Mouse (Mus musculus): ENCODE data around the gene Gatad2b. TPM values are rescaled to one million over a fixed set of nuclear protein-coding genes. Genes with fewer than 3 reads are reported as not detected.
"Not testable (repeated sequence)": the region's sequence is repeated elsewhere in the genome, so short reads cannot be mapped to it uniquely, and the experiment has no call there.

Gatad2b gene
- polyA plus RNA-seq (2014; fragmentation: Nextera tagmentation; extraction: Ambion mirVana) = 8.4 and 14.3 TPM in 2 replicates

DNA sequence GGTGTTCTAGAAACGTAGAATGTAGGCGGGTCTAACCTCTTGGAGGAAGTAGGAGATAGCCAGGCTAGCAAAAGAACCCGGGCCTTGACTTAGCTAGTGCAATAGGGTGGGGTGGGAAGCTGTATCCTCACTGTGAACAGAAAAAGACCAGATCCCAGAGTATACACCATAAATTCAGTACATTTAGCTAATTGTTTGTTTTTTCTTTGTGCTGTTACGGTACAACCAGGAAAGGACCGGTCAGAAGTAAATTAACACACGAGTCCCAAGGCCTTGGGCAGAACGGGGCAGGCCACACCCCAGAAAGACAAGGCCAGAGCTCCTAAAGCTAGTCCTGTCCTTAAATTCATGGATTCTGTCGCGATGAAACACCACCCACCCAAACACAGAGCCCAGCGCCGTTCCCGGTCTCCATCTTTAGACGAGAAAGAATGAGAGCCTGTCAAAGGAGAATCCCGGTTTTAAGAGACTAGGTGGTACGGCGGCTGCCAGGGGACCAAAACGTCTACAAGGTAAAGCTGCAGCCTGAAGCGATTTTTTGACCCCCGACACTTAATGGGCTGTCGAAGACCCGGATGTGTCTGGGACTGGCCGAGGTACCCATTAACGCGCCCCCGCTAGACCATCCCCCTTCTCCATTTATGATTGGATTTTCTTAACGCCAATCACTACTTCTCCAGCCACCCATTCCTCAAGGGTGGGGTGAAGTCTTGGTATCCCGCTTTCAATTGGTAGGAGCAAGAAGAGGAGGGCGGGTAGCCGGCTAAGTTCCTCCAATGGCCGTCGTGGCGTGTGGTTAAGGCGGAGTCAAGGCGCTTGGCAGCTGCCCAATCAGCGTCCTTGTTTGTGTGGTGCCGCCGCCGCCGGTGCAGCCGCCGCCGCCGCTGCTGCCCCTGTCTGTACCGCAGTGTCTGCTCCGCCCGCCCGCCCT, at the start of gene Gatad2b:
TSS of gene Gatad2b (plus strand) at position 834 of the 931 bp plus-strand sequence.
- peak; percentile 98 for ATAC-seq (replicated peaks; ENCODE audit: insufficient number of reproducible peaks, low FRiP score, low TSS enrichment)
- Histone ChIP-seq H3K4me3 (ENCODE audit: low read depth, low read length) (peak within 1 kb of the TSS; percentile 83), H3K27ac (ENCODE audit: low read depth, low read length) (peak within 1 kb of the TSS; percentile 97), H3K9ac (ENCODE audit: low read depth, low read length) (peak within 1 kb of the TSS; percentile 90), H3K27me3 (ENCODE audit: control insufficient read depth, insufficient read depth, low read length) (no peaks in the 10 kb centered on the region), H3K9me3 (replicated peaks; ENCODE audit: control insufficient read depth, low read length) (no peaks in the 10 kb centered on the region), H3K4me2 (peak within 1 kb of the TSS; percentile 76), H3K4me1 (ENCODE audit: control insufficient read depth, insufficient read depth, low read length) (peaks cover 11% of the 10 kb centered on the region), H3K36me3 (ENCODE audit: control insufficient read depth, insufficient read depth, low read length) (no peaks in the 10 kb centered on the region)
- WGBS (ENCODE audit: insufficient replicate concordance) = under 1% methylated on average over 47 of the region's 47 CpGs

DNA sequence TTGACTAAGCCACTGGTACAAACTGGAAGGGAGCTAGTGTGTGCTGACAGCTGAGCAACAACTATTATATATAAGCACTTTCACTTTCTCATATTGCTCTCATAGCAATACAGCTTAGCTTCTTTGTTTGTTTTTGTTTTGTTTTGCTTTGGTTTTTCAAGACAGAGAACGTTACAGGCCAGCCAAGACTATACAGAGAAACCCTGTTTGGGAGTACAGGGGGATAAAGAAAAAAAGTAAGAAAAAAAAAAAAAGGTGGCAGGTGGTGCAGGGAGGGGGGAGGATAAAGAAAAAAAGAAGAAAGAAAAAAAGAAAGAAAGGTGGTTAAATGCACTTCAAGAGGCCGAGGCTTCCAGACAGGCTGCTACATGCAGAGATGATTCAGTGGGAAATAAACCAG, 47.6 kb upstream of the Gatad2b start:
- no peak for ATAC-seq (replicated peaks; ENCODE audit: insufficient number of reproducible peaks, low FRiP score, low TSS enrichment)
- H3K4me1 ChIP-seq (ENCODE audit: control insufficient read depth, insufficient read depth, low read length) = peaks cover 13% of the 10 kb centered on the region
- H3K27ac ChIP-seq (ENCODE audit: low read depth, low read length) = no peak overlapping the region
- H3K27me3 ChIP-seq (ENCODE audit: control insufficient read depth, insufficient read depth, low read length) = no peaks in the 10 kb centered on the region
- H3K9me3 ChIP-seq (replicated peaks; ENCODE audit: control insufficient read depth, low read length) = no peaks in the 10 kb centered on the region
- no peak overlapping the region for H3K4me3 ChIP-seq (ENCODE audit: low read depth, low read length)
- WGBS (ENCODE audit: insufficient replicate concordance) = 78% methylated on average over 2 of the region's 2 CpGs
- H3K36me3 ChIP-seq (ENCODE audit: control insufficient read depth, insufficient read depth, low read length) = peaks cover 2% of the 10 kb centered on the region; the same call in 1 of the 2 replicates
- H3K4me2 ChIP-seq = no peak overlapping the region
- no peak overlapping the region for H3K9ac ChIP-seq (ENCODE audit: low read depth, low read length)

- 3% methylated on average over 3 of the region's 3 CpGs for WGBS (ENCODE audit: insufficient replicate concordance)
- peak overlapping the region; percentile 89 for H3K9ac ChIP-seq (ENCODE audit: low read depth, low read length)
- no peaks in the 10 kb centered on the region for H3K9me3 ChIP-seq (replicated peaks; ENCODE audit: control insufficient read depth, low read length)
Observed at GRCm38 (mm10) chr3:90247630-90247959, 45.4 kb upstream of the Gatad2b start.

DNA sequence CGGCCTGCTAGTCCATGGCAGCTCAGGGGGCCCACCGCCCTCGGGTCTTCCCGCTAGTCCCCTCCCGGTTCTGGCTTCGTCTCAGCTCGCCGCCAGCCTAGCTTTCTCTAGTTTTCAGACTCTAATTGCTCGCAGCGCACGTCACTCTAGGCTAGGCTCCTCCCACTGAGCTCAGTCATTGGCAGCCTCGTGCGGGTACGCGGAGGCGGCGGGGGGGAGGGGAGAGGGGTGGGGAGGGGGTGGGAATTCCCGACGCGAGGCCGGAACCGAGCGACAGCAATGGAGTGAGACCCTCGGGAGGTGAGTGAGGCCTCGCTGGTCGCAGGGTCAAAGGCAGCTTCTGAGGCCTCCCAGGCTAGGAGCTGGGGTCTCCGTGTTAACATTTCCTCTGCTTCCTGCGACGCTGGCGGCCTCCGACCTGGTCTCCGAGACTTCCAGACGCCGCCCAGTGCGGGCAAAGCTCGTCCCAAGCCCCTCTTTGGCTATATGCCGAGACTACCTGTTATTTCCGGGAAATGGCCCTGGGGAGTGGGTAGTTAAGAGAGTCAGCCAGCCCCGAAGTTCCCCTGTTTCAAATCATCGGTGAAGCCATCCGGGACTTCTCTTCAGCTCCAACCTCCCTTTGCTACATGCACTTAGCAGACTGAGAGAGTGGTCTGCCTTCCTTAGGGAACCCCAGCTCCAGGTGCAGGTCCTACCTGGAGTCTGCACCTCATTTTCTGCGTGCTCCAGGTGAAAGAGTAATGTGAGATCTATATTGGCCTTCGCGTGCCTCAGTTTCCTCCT, 44.8 kb upstream of the Gatad2b start, which contains the start of gene Slc39a1:
TSS of gene Slc39a1 (plus strand) at position 213 of the 786 bp plus-strand sequence.
- H3K27ac ChIP-seq (ENCODE audit: low read depth, low read length) = peak within 1 kb of the TSS; percentile 95

More at GRCm38 (mm10) chr3:90247630-90247959, 45.4 kb upstream of the Gatad2b start:
- Histone ChIP-seq H3K4me2 (peak overlapping the region; percentile 93), H3K27ac (ENCODE audit: low read depth, low read length) (peak overlapping the region; percentile 95), H3K4me1 (ENCODE audit: control insufficient read depth, insufficient read depth, low read length) (peaks cover 12% of the 10 kb centered on the region), H3K36me3 (ENCODE audit: control insufficient read depth, insufficient read depth, low read length) (peaks cover 2% of the 10 kb centered on the region; the same call in 1 of the 2 replicates), H3K27me3 (ENCODE audit: control insufficient read depth, insufficient read depth, low read length) (no peaks in the 10 kb centered on the region), H3K4me3 (ENCODE audit: low read depth, low read length) (peak overlapping the region; percentile 81)
- ATAC-seq (replicated peaks; ENCODE audit: insufficient number of reproducible peaks, low FRiP score, low TSS enrichment) = no peak

DNA sequence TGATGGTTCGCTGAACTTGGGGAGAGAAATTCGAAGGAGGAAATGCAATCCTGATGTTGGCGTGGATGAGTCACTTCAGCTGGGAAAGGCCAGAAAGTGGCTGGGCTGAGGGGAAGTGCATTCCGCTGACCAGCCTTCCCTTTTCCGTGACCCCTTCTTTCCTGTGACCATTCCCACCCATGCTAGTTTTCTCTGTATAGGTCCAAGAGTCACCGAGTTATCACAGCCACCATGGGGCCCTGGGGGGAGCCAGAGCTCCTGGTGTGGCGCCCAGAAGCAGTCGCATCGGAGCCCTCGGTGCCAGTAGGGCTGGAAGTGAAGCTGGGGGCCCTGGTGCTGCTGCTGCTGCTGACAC, 44.3 kb upstream of the Gatad2b start:
- H3K4me2 ChIP-seq = peak overlapping the region; percentile 93
- ATAC-seq (replicated peaks; ENCODE audit: insufficient number of reproducible peaks, low FRiP score, low TSS enrichment) = peak; percentile 35; the same call in 1 of the 2 replicates
- H3K27me3 ChIP-seq (ENCODE audit: control insufficient read depth, insufficient read depth, low read length) = no peaks in the 10 kb centered on the region
- peaks cover 6% of the 10 kb centered on the region for H3K4me1 ChIP-seq (ENCODE audit: control insufficient read depth, insufficient read depth, low read length)
- peaks cover 2% of the 10 kb centered on the region; the same call in 1 of the 2 replicates for H3K36me3 ChIP-seq (ENCODE audit: control insufficient read depth, insufficient read depth, low read length)
- under 1% methylated on average over 10 of the region's 10 CpGs for WGBS (ENCODE audit: insufficient replicate concordance)
- no peaks in the 10 kb centered on the region for H3K9me3 ChIP-seq (replicated peaks; ENCODE audit: control insufficient read depth, low read length)
- H3K4me3 ChIP-seq (ENCODE audit: low read depth, low read length) = peak overlapping the region; percentile 81
- H3K27ac ChIP-seq (ENCODE audit: low read depth, low read length) = peak overlapping the region; percentile 95
- H3K9ac ChIP-seq (ENCODE audit: low read depth, low read length) = peak overlapping the region; percentile 89

More for the DNA sequence above, 44.8 kb upstream of the Gatad2b start, which contains the start of gene Slc39a1:
- H3K9me3 ChIP-seq (replicated peaks; ENCODE audit: control insufficient read depth, low read length) = no peaks in the 10 kb centered on the region
- peak; percentile 91 for ATAC-seq (replicated peaks; ENCODE audit: insufficient number of reproducible peaks, low FRiP score, low TSS enrichment)
- H3K4me1 ChIP-seq (ENCODE audit: control insufficient read depth, insufficient read depth, low read length) = peaks cover 6% of the 10 kb centered on the region
- peaks cover 2% of the 10 kb centered on the region; the same call in 1 of the 2 replicates for H3K36me3 ChIP-seq (ENCODE audit: control insufficient read depth, insufficient read depth, low read length)
- peak within 1 kb of the TSS; percentile 89 for H3K9ac ChIP-seq (ENCODE audit: low read depth, low read length)
- WGBS (ENCODE audit: insufficient replicate concordance) = under 1% methylated on average over 44 of the region's 44 CpGs
- peak within 1 kb of the TSS; percentile 93 for H3K4me2 ChIP-seq
- H3K4me3 ChIP-seq (ENCODE audit: low read depth, low read length) = peak within 1 kb of the TSS; percentile 81
- no peaks in the 10 kb centered on the region for H3K27me3 ChIP-seq (ENCODE audit: control insufficient read depth, insufficient read depth, low read length)

DNA sequence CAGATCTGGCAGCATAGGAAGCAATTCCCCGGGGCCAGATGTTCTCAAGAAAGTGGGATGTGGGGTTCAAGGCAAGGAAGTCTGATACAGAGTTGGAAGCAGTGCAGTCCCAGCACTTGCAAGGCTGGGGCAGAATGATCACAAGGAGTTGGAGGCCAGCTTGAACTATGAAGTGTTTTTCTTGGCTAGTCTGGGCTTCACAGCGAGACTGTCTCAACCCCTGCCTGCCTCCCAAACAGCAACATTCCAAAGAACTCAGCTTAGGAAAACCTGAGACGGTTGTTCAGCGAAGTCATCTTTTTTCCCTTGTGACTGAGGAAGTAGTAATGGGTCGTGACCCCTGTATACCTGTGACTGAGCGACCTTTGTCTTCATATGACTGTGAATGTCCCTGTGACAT, 42.2 kb upstream of the Gatad2b start:
- Histone ChIP-seq H3K27ac (ENCODE audit: low read depth, low read length) (no peak overlapping the region), H3K9me3 (replicated peaks; ENCODE audit: control insufficient read depth, low read length) (no peaks in the 10 kb centered on the region), H3K27me3 (ENCODE audit: control insufficient read depth, insufficient read depth, low read length) (no peaks in the 10 kb centered on the region), H3K9ac (ENCODE audit: low read depth, low read length) (no peak overlapping the region), H3K4me2 (no peak overlapping the region), H3K4me1 (ENCODE audit: control insufficient read depth, insufficient read depth, low read length) (peaks cover 9% of the 10 kb centered on the region), H3K4me3 (ENCODE audit: low read depth, low read length) (no peak overlapping the region), H3K36me3 (ENCODE audit: control insufficient read depth, insufficient read depth, low read length) (peaks cover 2% of the 10 kb centered on the region; the same call in 1 of the 2 replicates)
- ATAC-seq (replicated peaks; ENCODE audit: insufficient number of reproducible peaks, low FRiP score, low TSS enrichment) = no peak
- 76% methylated on average over 6 of the region's 6 CpGs for WGBS (ENCODE audit: insufficient replicate concordance)

- not testable (repeated sequence) for H3K4me3 ChIP-seq (ENCODE audit: low read depth, low read length); H3K27me3 ChIP-seq (ENCODE audit: control insufficient read depth, insufficient read depth, low read length); ATAC-seq (replicated peaks; ENCODE audit: insufficient number of reproducible peaks, low FRiP score, low TSS enrichment); H3K36me3 ChIP-seq (ENCODE audit: control insufficient read depth, insufficient read depth, low read length); H3K27ac ChIP-seq (ENCODE audit: low read depth, low read length); H3K9ac ChIP-seq (ENCODE audit: low read depth, low read length); H3K9me3 ChIP-seq (replicated peaks; ENCODE audit: control insufficient read depth, low read length); H3K4me1 ChIP-seq (ENCODE audit: control insufficient read depth, insufficient read depth, low read length); H3K4me2 ChIP-seq
- WGBS (ENCODE audit: insufficient replicate concordance) = 95% methylated on average over 10 of the region's 12 CpGs
Observed at GRCm38 (mm10) chr3:90251731-90252226, 41.2 kb upstream of the Gatad2b start.

DNA sequence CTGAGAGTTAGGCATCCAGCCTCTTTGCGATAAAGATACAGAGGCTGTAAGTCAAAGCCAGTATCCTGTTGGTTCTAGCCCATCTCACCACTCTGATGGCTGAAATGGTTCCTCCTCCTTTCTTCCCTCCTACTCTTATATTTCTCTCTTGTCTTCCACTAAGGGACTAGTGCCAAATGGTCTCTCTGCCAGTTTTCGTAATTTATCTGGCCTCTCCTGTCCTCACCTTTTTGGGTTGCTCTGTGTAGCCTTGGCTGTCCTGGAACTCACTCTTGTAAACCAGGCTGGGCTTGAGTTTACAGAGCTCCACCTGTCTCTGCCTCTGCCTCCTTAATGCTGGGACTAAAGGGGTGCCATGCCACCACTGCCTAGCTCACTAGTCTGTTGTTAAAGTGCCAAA, 40.3 kb upstream of the Gatad2b start:
- WGBS (ENCODE audit: insufficient replicate concordance) = 76% methylated on average over 2 of the region's 2 CpGs
- not testable (repeated sequence) for H3K36me3 ChIP-seq (ENCODE audit: control insufficient read depth, insufficient read depth, low read length); H3K4me3 ChIP-seq (ENCODE audit: low read depth, low read length); H3K4me1 ChIP-seq (ENCODE audit: control insufficient read depth, insufficient read depth, low read length); H3K9ac ChIP-seq (ENCODE audit: low read depth, low read length); H3K27me3 ChIP-seq (ENCODE audit: control insufficient read depth, insufficient read depth, low read length); ATAC-seq (replicated peaks; ENCODE audit: insufficient number of reproducible peaks, low FRiP score, low TSS enrichment); H3K4me2 ChIP-seq; H3K27ac ChIP-seq (ENCODE audit: low read depth, low read length); H3K9me3 ChIP-seq (replicated peaks; ENCODE audit: control insufficient read depth, low read length)
